Mouse (Mus musculus) midbrain, embryonic 13.5 days (tissue): ENCODE results near the gene Tnfaip3. TPM values are rescaled to one million over a fixed set of nuclear protein-coding genes. Genes with fewer than 3 reads are reported as not detected.

Source experiments
- ATAC-seq: fragments of 200-750 bp; cut with Nextera tagmentation; 2 replicates; pipeline ENCODE4 v1.8.0; 2017; ENCODE audit warnings: mild to moderate bottlenecking, moderate TSS enrichment, moderate library complexity
- H3K27ac ChIP-seq: fragments of 300-500 bp; sonication (generic); 2 replicates; pipeline ENCODE4 v1.5.1; 2015; ENCODE audit warnings: inconsistent platforms, mild to moderate bottlenecking, moderate library complexity
- H3K27me3 ChIP-seq: fragments of 300-500 bp; sonication (generic); 2 replicates; pipeline ENCODE4 v1.6.1; 2015; ENCODE audit warnings: mild to moderate bottlenecking, inconsistent platforms
- H3K36me3 ChIP-seq: fragments of 300-500 bp; sonication (generic); 2 replicates; pipeline ENCODE4 v1.6.1; 2015; ENCODE audit warnings: mild to moderate bottlenecking, inconsistent platforms
- H3K4me1 ChIP-seq: fragments of 300-500 bp; sonication (generic); replicated peaks from 2 replicates; pipeline ENCODE4 v1.6.1; 2015; ENCODE audit warnings: inconsistent platforms
- H3K4me2 ChIP-seq: fragments of 300-500 bp; sonication (generic); replicated peaks from 2 replicates; pipeline ENCODE4 v1.6.1; 2015; ENCODE audit warnings: moderate library complexity, mild to moderate bottlenecking, inconsistent platforms
- H3K4me3 ChIP-seq: fragments of 300-500 bp; sonication (generic); replicated peaks from 2 replicates; pipeline ENCODE4 v1.5.1; 2015; ENCODE audit warnings: mild to moderate bottlenecking, inconsistent platforms
- H3K9ac ChIP-seq: fragments of 300-500 bp; sonication (generic); replicated peaks from 2 replicates; pipeline ENCODE4 v1.6.1; 2015; ENCODE audit warnings: mild to moderate bottlenecking, inconsistent platforms
- H3K9me3 ChIP-seq: fragments of 300-500 bp; sonication (generic); 2 replicates; pipeline ENCODE4 v1.6.1; 2016; ENCODE audit warnings: mild to moderate bottlenecking, inconsistent platforms
- WGBS: fragments of 180-500 bp; shearing (Covaris S2); methylation state at CpG from one replicate; pipeline ENCODE4 v1.1.7; 2015; 5-methylcytosine and 5-hydroxymethylcytosine counted together
- polyA plus RNA-seq: library from polyadenylated mRNA; unstranded; fragments of >200 nt; fragmentation: Nextera tagmentation; extraction: Ambion mirVana; gene quantifications from 2 replicates; pipeline ENCODE4 v1.2.1, GENCODE M21; 2015

The Tnfaip3 gene
- 1.5 TPM in 2 replicates for polyA plus RNA-seq

GRCm38 (mm10) chr10:19015257-19015862 is at the start of gene Tnfaip3:
Tnfaip3 (minus strand) TSS chr10:19015657.
- peaks cover 14% of the 10 kb centered on the region for H3K27me3 ChIP-seq
- H3K4me3 ChIP-seq: peak within 1 kb of the TSS; percentile 86
- peaks cover 13% of the 10 kb centered on the region for H3K4me1 ChIP-seq
- peak within 1 kb of the TSS; percentile 91 for H3K4me2 ChIP-seq
- under 1% methylated on average over 38 of the region's 38 CpGs for WGBS
- H3K9ac ChIP-seq: peak within 1 kb of the TSS; percentile 85
- no peaks in the 10 kb centered on the region for H3K9me3 ChIP-seq
- peak within 1 kb of the TSS; percentile 65 for H3K27ac ChIP-seq
- no peaks in the 10 kb centered on the region for H3K36me3 ChIP-seq
- peak; percentile 95 for ATAC-seq

DNA sequence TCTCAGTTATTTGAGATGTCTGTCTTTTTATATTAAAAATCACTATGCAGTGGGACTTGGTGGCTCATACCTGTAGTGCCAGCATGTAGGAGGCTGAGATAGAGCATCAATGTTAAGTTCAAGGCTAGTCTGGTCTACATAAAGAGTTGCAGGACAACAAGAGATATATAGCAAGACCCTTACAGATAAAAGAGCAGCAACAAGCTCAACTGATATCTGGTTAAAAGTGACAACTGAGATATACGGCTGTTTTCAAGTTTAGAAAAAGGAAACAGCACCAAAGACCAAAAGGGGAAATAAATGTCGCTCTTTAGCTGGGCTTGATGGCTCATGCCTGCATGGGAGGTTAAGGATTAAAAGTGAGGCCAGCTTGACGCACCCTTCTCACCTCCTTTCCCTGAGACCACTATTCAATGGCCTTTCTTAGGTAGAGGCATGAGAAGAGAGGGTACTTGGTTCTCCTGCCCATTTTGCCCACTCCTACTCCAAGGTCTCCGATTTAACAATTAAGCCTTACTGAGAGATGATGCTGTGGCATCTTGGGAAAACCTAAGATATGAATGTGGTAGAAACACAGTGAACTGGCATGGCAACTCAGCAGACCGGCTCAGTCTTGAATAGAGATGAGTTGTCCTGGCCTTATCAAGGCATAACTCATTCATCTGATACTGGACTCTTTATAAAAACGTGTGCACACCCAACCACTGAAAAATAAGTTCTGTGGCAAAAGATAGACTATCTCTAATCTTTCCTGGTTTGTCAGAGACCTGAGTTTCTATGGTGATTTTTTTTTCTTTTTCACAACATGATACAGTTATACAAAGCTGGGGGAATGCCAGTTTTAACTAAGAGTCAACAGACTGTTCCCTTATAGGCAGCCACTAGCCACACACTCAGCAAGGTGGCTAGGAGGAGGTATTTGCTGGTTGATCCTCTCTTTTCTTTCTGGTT is 49.5 kb upstream of the Tnfaip3 start:
- H3K27me3 ChIP-seq: no peaks in the 10 kb centered on the region
- no peak overlapping the region for H3K27ac ChIP-seq
- no peaks in the 10 kb centered on the region for H3K4me1 ChIP-seq
- no peak overlapping the region for H3K4me2 ChIP-seq
- ATAC-seq: no peak
- no peak overlapping the region for H3K4me3 ChIP-seq
- no peaks in the 10 kb centered on the region for H3K36me3 ChIP-seq
- no peaks in the 10 kb centered on the region for H3K9me3 ChIP-seq
- WGBS: 86% methylated on average over 6 of the region's 6 CpGs
- H3K9ac ChIP-seq: no peak overlapping the region

- no peak overlapping the region for H3K4me2 ChIP-seq
- no peaks in the 10 kb centered on the region for H3K4me1 ChIP-seq
- no peak overlapping the region for H3K4me3 ChIP-seq
- H3K27me3 ChIP-seq: no peaks in the 10 kb centered on the region
- 92% methylated on average over 1 of the region's 1 CpGs for WGBS
- no peak overlapping the region for H3K9ac ChIP-seq
- H3K9me3 ChIP-seq: no peaks in the 10 kb centered on the region
- no peaks in the 10 kb centered on the region for H3K36me3 ChIP-seq
- ATAC-seq: no peak
- H3K27ac ChIP-seq: no peak overlapping the region
Measured at GRCm38 (mm10) chr10:19063670-19064069, 48.2 kb upstream of the Tnfaip3 start.

DNA sequence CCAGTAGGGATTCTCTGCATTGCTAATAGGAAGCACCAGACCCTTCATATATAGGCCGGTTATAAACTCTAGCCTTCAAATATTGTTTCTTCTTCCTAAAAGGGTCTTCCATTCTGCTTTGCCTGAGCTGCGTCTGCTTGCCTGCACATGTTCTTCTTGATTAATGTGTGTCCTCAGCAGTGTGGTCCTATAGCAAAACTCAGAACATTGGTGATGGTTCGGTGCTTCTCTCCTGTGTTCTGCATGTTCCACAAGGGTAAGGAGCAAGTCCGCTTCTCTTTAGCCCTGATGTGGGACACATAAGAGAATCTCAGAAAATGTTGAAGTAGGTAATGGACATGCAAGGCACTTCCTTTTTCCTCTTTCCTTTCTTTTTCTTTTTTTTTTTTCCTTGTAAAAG is 47.8 kb upstream of the Tnfaip3 start:
- H3K9ac ChIP-seq: no peak overlapping the region
- no peak overlapping the region for H3K27ac ChIP-seq
- H3K4me3 ChIP-seq: no peak overlapping the region
- no peaks in the 10 kb centered on the region for H3K27me3 ChIP-seq
- no peaks in the 10 kb centered on the region for H3K36me3 ChIP-seq
- ATAC-seq: no peak
- H3K4me2 ChIP-seq: no peak overlapping the region
- WGBS: 89% methylated on average over 4 of the region's 4 CpGs
- no peaks in the 10 kb centered on the region for H3K4me1 ChIP-seq
- no peaks in the 10 kb centered on the region for H3K9me3 ChIP-seq

DNA sequence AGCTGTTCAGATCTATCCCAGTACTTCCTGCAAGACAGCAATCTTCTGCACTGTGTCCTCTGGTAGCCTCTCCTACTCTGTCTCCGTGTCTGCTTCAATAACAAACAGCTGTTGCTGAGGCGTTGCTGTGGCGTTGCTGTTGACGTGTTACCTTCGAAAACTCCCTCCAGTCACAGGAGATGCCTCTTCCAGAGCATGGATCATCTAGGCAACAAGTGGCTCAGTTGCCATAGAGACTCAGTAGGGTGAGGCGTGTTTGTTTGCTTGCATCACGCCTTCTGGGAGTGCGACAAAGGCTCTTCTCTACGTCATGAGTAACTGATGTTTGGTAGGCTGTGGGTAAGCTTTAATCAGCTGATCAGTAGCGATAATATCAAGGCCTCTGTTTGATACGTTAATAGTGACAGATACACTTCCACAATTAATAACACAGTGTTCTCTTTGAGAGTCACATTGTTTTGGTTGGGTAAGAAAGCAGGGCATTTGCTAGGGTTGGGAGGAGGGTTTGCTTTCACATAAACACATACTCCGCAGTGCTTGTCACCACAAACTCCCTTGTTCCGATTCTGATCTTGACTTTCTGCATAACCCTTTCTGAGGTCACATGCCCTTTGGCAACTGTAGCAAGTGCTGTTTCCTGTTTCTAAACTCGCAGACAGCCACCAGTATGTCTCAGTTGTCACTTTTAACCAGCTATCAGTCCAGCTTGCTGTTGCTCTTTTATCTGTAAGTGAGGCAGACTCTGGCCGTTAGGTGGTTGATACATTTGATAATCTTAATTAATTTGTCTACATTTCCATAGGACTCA is 46.8 kb upstream of the Tnfaip3 start:
- no peak overlapping the region for H3K9ac ChIP-seq
- no peaks in the 10 kb centered on the region for H3K36me3 ChIP-seq
- H3K27ac ChIP-seq: no peak overlapping the region
- H3K4me2 ChIP-seq: no peak overlapping the region
- no peak for ATAC-seq
- WGBS: 71% methylated on average over 15 of the region's 15 CpGs
- H3K9me3 ChIP-seq: no peaks in the 10 kb centered on the region
- no peaks in the 10 kb centered on the region for H3K27me3 ChIP-seq
- H3K4me1 ChIP-seq: no peaks in the 10 kb centered on the region
- H3K4me3 ChIP-seq: no peak overlapping the region

- ATAC-seq: no peak
- H3K9me3 ChIP-seq: no peaks in the 10 kb centered on the region
- no peak overlapping the region for H3K4me3 ChIP-seq
- WGBS: 91% methylated on average over 3 of the region's 3 CpGs
- no peaks in the 10 kb centered on the region for H3K4me1 ChIP-seq
- H3K4me2 ChIP-seq: no peak overlapping the region
- H3K36me3 ChIP-seq: no peaks in the 10 kb centered on the region
- no peak overlapping the region for H3K27ac ChIP-seq
- H3K9ac ChIP-seq: no peak overlapping the region
- H3K27me3 ChIP-seq: no peaks in the 10 kb centered on the region
Measured at GRCm38 (mm10) chr10:19061201-19061600, 45.7 kb upstream of the Tnfaip3 start.

DNA sequence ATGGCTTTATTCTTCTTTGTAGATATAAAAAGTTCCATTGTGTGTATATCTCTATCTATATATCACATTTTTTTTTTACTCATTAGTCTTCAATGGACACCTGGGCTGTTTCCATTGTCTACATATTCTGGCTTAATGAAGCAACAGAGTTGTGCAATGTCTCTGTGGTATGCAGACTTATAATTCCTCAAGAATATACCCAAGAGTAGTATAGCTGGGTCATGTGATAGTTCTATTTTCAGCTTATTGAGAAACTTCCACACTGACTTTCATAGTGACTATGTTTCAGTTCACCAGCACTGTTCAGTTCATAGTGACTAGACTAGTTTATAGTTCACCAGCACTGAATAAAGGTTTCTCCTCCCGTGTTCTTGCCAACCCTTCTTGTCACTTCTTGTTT is 38.1 kb upstream of the Tnfaip3 start:
- Histone ChIP-seq H3K4me3 (no peak overlapping the region), H3K27ac (no peak overlapping the region), H3K9ac (no peak overlapping the region), H3K4me2 (no peak overlapping the region), H3K36me3 (no peaks in the 10 kb centered on the region), H3K4me1 (no peaks in the 10 kb centered on the region), H3K9me3 (no peaks in the 10 kb centered on the region), H3K27me3 (no peaks in the 10 kb centered on the region)
- 76% methylated on average over 1 of the region's 1 CpGs for WGBS
- ATAC-seq: no peak

GRCm38 (mm10) chr10:19045986-19046385 is 30.5 kb upstream of the Tnfaip3 start:
- H3K9ac ChIP-seq: no peak overlapping the region
- 31% methylated on average over 2 of the region's 2 CpGs for WGBS
- no peaks in the 10 kb centered on the region for H3K9me3 ChIP-seq
- ATAC-seq: no peak
- no peak overlapping the region for H3K4me2 ChIP-seq
- H3K4me1 ChIP-seq: no peaks in the 10 kb centered on the region
- H3K27me3 ChIP-seq: no peaks in the 10 kb centered on the region
- H3K36me3 ChIP-seq: no peaks in the 10 kb centered on the region
- H3K27ac ChIP-seq: no peak overlapping the region
- H3K4me3 ChIP-seq: no peak overlapping the region

DNA sequence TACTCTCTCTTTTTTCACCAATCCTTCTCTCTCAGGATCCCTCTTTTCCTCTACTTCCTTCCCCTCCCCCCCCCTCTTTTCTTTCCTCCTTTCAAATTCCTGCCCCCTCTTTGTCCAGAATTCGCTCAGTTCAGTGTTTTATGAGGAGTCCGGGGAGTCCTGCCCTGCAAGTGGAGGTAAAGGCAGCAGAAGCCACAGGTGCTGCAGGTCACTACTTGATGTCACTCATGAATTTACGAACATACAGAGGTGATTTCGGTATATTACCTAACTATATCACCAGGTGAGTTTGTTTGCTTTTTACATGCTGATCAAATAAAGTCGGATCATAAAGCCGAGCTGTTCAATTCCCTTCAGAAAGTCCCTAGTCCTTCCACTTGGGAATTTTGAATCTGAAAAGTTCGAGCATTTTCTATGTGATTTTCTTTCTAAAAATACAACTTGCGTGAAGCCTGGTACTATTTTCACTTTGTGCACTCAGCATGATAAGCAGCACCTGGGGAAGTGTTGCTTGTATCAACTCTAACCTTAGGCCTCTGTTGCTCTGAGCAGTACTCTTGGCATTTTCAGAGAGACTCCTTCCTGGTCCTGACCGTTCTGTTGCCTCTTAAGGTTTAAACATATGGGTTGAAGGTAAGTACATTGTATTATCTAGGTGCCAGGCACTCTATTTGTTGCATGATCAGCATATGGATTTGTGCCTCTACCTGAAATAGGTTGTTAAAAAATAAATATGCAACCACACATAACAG is 29.5 kb upstream of the Tnfaip3 start:
- Histone ChIP-seq H3K36me3 (no peaks in the 10 kb centered on the region), H3K27me3 (no peaks in the 10 kb centered on the region), H3K4me1 (no peaks in the 10 kb centered on the region), H3K4me3 (no peak overlapping the region), H3K27ac (no peak overlapping the region), H3K9ac (no peak overlapping the region), H3K4me2 (no peak overlapping the region), H3K9me3 (no peaks in the 10 kb centered on the region)
- no peak for ATAC-seq
- WGBS: 88% methylated on average over 9 of the region's 9 CpGs

DNA sequence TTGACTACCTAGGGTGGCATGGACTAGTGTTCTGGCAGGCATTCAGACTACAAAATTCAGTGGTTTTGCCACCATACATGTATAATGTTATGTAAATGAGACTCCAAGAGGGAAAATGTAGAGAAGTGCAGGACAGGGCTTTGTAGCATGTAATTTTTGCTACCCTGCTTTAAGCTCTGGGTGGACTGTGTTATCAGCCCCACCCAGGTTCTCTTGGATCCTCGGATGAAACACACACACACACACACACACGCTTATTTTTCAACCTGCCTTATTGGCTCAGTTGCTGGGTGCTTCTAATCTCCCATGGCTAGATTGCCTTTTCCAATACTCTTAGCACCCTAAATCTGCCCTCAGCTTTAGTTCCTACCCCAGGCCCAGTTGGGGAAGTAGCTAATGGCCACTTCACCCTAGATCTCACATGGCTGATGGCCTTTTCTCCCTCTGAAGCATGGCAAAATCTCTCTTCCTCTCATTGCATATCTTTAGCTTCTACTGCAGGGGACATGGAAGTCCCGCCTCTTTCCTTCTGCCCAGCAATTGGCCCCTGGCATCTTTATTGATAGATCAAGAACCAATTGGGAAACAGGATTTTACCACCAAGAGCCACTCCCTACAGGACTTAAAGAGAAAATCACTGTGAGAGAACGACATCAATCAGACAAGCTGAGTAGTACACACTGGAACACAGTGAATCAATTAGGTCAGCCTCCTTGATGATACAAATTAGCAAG is 28.2 kb upstream of the Tnfaip3 start:
- H3K27ac ChIP-seq: no peak overlapping the region
- 75% methylated on average over 4 of the region's 4 CpGs for WGBS
- H3K4me3 ChIP-seq: no peak overlapping the region
- H3K9ac ChIP-seq: no peak overlapping the region
- ATAC-seq: no peak
- no peaks in the 10 kb centered on the region for H3K36me3 ChIP-seq
- no peaks in the 10 kb centered on the region for H3K4me1 ChIP-seq
- no peak overlapping the region for H3K4me2 ChIP-seq
- no peaks in the 10 kb centered on the region for H3K9me3 ChIP-seq
- no peaks in the 10 kb centered on the region for H3K27me3 ChIP-seq

DNA sequence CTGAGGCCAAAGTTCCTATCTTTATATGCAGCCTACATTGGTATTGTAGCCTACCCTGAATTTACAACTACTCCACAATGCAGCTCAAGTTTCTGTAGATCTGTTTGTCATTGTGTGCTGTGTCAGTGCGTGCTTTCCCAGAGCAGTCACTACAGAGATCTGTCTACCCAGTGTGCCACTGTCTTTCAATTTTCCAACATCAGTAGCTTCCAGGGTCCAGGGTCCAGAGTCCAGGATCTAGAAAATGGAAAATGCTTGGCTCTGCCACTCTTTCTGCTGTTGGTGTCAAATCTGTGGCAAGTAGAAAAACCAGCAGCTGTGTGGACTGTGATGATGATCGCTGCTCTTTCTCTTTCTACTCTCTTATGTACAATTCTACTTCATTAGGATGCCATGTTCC is 24.7 kb upstream of the Tnfaip3 start:
- Histone ChIP-seq H3K36me3 (no peaks in the 10 kb centered on the region), H3K9ac (no peak overlapping the region), H3K27ac (no peak overlapping the region), H3K27me3 (no peaks in the 10 kb centered on the region), H3K9me3 (no peaks in the 10 kb centered on the region), H3K4me1 (no peaks in the 10 kb centered on the region), H3K4me2 (no peak overlapping the region), H3K4me3 (no peak overlapping the region)
- 88% methylated on average over 2 of the region's 2 CpGs for WGBS
- ATAC-seq: no peak
